ENCODE assay signal across 8 mouse cellular contexts in the genomic region with DNA sequence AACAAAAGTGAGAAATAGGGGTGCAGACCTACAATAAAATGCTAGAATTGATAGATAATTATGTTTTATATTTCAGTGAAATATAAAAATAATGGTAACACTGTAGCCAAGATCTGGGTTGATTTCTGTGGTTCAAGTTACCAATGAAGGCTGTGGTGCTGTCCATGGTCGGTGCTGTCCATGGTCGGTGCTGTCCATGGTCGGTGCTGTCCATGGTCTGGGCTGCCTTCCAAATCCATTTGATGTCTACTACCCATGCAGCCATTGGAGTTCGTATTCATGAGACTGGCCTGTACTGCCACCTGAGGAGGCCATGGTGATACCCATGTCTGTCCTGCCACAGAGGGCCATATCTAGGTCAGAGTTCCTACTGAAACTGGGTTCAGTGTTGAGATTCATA.
A peak's percentile ranks its signal among the peaks of the same experiment; 100 is the strongest.
DNase-seq lines count a peak whose midpoint lies in the region; ATAC-seq and TF ChIP-seq lines count a peak whose summit lies in the region.
"Had no signal": no experiment of that assay in that cellular context is flagged by ENCODE, and none has a peak within 500 bp of the region (broad histone marks: within the 10 kb centered on the region; RNA-seq: fewer than 3 reads in every experiment).

No protein-coding gene starts in this region.

- no peaks in the 10 kb centered on the region for H3K4me1 ChIP-seq in kidney, embryonic 15.5 days
- H3K4me1 ChIP-seq in kidney, adult 2 months (ENCODE audit: control insufficient read depth, insufficient read depth, low read length) = no peaks in the 10 kb centered on the region
- H3K4me1 ChIP-seq: midbrain, embryonic 10.5 days had no signal

- H3K4me3 ChIP-seq in kidney, embryonic 15.5 days (replicated peaks) = no peak overlapping the region
- no peak overlapping the region for H3K4me3 ChIP-seq in kidney, adult 2 months (ENCODE audit: insufficient read depth, low read depth, low read length)
- H3K4me3 ChIP-seq: midbrain, embryonic 10.5 days had no signal

- TF ChIP-seq CTCF in kidney, adult 2 months (conservative IDR thresholded peaks at IDR 0.05; ENCODE audit: insufficient read depth, insufficient read length, low read depth, low read length) = no peak

- 60% methylated on average over 4 of the region's 4 CpGs for WGBS in kidney, embryonic 15.5 days
- 64% methylated on average over 4 of the region's 4 CpGs for WGBS in kidney, adult 2 months

- TF ChIP-seq POLR2A in kidney, adult 2 months (IDR thresholded peaks at IDR 0.05; ENCODE audit: low read depth, low read length) = no peak

- no peak overlapping the region for H3K9ac ChIP-seq in kidney, embryonic 15.5 days

- no peaks in the 10 kb centered on the region for H3K9me3 ChIP-seq in kidney, embryonic 15.5 days (replicated peaks)
- H3K9me3 ChIP-seq: midbrain, embryonic 10.5 days had no signal

- no peak overlapping the region for H3K27ac ChIP-seq in kidney, embryonic 15.5 days
- no peak overlapping the region for H3K27ac ChIP-seq in kidney, adult 2 months (ENCODE audit: insufficient read depth, low read depth, low read length)
- H3K27ac ChIP-seq: midbrain, embryonic 10.5 days had no signal

- DNase-seq in kidney, adult 2 months = no peak
- DNase-seq in Muller cell, postnatal 12 days (ENCODE audit: inconsistent ontology term) = peak; percentile 36
- DNase-seq in embryo, embryonic 10 days (ENCODE audit: low spot score) = peak; percentile 43
- DNase-seq in mesoderm, embryonic 11.5 days (ENCODE audit: low read depth, low spot score) = peak; percentile 41
- DNase-seq in layer of hippocampus, adult 8-10 months (ENCODE audit: low spot score in 2 of 2) = no peak
- no peak for DNase-seq in frontal cortex, postnatal 25 days (ENCODE audit: low spot score in 2 of 2)

- ATAC-seq in kidney, embryonic 15.5 days (replicated peaks; ENCODE audit: low FRiP score) = peak; percentile 81

- no peak overlapping the region for H3K4me2 ChIP-seq in kidney, embryonic 15.5 days

- no peaks in the 10 kb centered on the region for H3K36me3 ChIP-seq in kidney, embryonic 15.5 days
- no peaks in the 10 kb centered on the region for H3K36me3 ChIP-seq in kidney, adult 2 months (ENCODE audit: control insufficient read depth, insufficient read depth, low read length)
- H3K36me3 ChIP-seq: midbrain, embryonic 10.5 days had no signal

- H3K27me3 ChIP-seq in kidney, embryonic 15.5 days = no peaks in the 10 kb centered on the region
- no peaks in the 10 kb centered on the region for H3K27me3 ChIP-seq in kidney, adult 2 months (replicated peaks; ENCODE audit: control insufficient read depth, insufficient read depth, low read length)

Comparison
In these comparisons a context has a peak if more than half of its experiments do, and no peak if none do; other contexts are left out.
1. DNase-seq: peak in Muller cell, postnatal 12 days (single experiment), embryo, embryonic 10 days (single experiment) and mesoderm, embryonic 11.5 days (single experiment); none in kidney, adult 2 months (single experiment), layer of hippocampus, adult 8-10 months (0 of 2) and frontal cortex, postnatal 25 days (0 of 2).